Mouse (Mus musculus) E14TG2a.4 (cell line): ENCODE data around the gene M6pr.

Experiments
- CTCF ChIP-seq: conservative IDR thresholded peaks from 2 replicates; pipeline ENCODE4 v1.5.1; 2014; ENCODE audit warnings: low read length
- NANOG ChIP-seq: IDR thresholded peaks from 2 replicates; pipeline ENCODE4 v1.6.1; 2014; ENCODE audit warnings: borderline replicate concordance, low read length, mixed read lengths
- POU5F1 ChIP-seq: IDR thresholded peaks from 2 replicates; pipeline ENCODE4 v1.6.1; 2014; ENCODE audit warnings: low read length, borderline replicate concordance

DNA sequence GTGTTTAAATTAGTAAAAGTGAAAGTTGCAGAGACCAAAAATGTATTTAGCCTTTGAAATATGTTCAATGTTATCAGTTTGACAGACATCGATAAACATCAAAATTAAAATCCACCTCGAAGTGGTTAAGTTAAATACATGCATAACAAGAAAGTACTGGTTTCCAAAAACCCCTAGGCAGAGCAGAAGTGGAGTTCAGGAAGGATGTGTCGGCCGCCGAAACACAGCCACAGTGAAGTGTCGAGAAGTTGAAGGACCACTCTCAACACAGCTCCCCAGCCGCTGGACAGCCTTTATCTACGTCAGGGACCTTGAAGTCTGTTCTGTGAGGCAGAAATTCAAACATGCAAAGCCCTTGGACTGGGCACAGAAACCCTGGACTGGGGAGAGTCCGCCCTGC is 5.0 kb upstream of the M6pr start:
- TF ChIP-seq CTCF (no peak), NANOG (no peak), POU5F1 (no peak)
